Mouse (Mus musculus): ENCODE results near the gene Clcn1.

GRCm38 (mm10) chr6:42323371-42324066 lies 37.0 kb downstream of the Clcn1 start:
- TF ChIP-seq CTCF (IDR thresholded peaks at IDR 0.05; ENCODE audit: control insufficient read depth, insufficient read depth, insufficient read length) (no peak), FOSL1 (IDR thresholded peaks at IDR 0.05; ENCODE audit: insufficient read depth, low read length, poor library complexity, severe bottlenecking) (no peak), MAX (IDR thresholded peaks at IDR 0.05) (no peak)

All from C2C12 (cell line).